Mouse (Mus musculus): ENCODE measurements at regions not wholly inside any gene's neighbourhood (a gene's known extent, or its start where the extent isn't known, plus 50 kb on each side); places are given as distances from the start of the nearest gene placed in this dataset.

GRCm38 (mm10) chr2:61193976-61194375 lies 231.0 kb upstream of the Rbms1 start:
- no peaks in the 10 kb centered on the region for H3K36me3 ChIP-seq (ENCODE audit: control insufficient read depth, insufficient read depth, low read length)
- ATAC-seq (ENCODE audit: low read depth) = no peak
- H3K27ac ChIP-seq (replicated peaks; ENCODE audit: low read depth, low read length) = no peak overlapping the region
- H3K4me1 ChIP-seq (ENCODE audit: control insufficient read depth, insufficient read depth, low read length) = no peaks in the 10 kb centered on the region; the same call in 1 of the 2 replicates
- no peaks in the 10 kb centered on the region for H3K27me3 ChIP-seq (replicated peaks; ENCODE audit: control insufficient read depth, insufficient read depth, low read length)
- WGBS = 36% methylated on average over 2 of the region's 2 CpGs
- H3K9me3 ChIP-seq (ENCODE audit: control insufficient read depth, low read length) = no peaks in the 10 kb centered on the region
- no peak overlapping the region for H3K4me2 ChIP-seq (ENCODE audit: low read depth, low read length)
- H3K4me3 ChIP-seq (ENCODE audit: low read depth, low read length) = no peak overlapping the region
- DNase-seq (ENCODE audit: low spot score) = no peak
- H3K9ac ChIP-seq (ENCODE audit: low read depth, low read length) = no peak overlapping the region

DNA sequence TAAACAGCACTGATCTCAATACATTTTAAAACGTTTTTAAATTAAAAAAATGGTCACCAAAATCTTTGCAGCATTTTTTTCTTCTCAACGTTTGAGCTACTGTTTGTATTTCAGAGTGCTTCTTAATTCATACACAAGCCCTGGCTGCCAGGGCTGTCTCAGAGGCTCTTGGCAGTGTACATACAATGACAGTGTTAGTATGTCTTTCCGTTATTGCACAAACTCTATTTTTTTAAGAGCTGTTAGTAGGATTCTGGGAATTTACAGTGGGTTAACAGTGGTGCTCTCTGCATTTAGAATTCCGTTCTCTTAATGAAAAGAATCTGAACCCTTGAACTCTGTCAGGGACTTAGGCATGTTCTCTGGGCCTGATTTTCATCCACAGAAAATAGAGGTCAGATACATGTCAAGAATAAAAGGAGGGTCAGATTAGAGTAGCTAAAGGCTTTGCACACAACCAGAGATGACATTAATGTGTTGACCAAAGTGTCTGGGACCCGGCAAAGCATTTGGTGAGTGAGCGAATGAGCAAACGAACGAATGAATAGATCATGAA lies 219.5 kb upstream of the Rbms1 start:
- H3K36me3 ChIP-seq (ENCODE audit: control insufficient read depth, insufficient read depth, low read length) = no peaks in the 10 kb centered on the region
- ATAC-seq (ENCODE audit: low read depth) (no peak), DNase-seq (ENCODE audit: low spot score) (no peak)
- H3K9ac ChIP-seq (ENCODE audit: low read depth, low read length) = no peak overlapping the region
- no peak overlapping the region for H3K4me3 ChIP-seq (ENCODE audit: low read depth, low read length)
- WGBS = 52% methylated on average over 8 of the region's 8 CpGs
- no peaks in the 10 kb centered on the region for H3K4me1 ChIP-seq (ENCODE audit: control insufficient read depth, insufficient read depth, low read length)
- no peak overlapping the region for H3K27ac ChIP-seq (replicated peaks; ENCODE audit: low read depth, low read length)
- H3K27me3 ChIP-seq (replicated peaks; ENCODE audit: control insufficient read depth, insufficient read depth, low read length) = no peaks in the 10 kb centered on the region
- no peaks in the 10 kb centered on the region for H3K9me3 ChIP-seq (ENCODE audit: control insufficient read depth, low read length)
- no peak overlapping the region for H3K4me2 ChIP-seq (ENCODE audit: low read depth, low read length)

- 67% methylated on average over 2 of the region's 2 CpGs for WGBS
- no peak overlapping the region for H3K4me2 ChIP-seq (ENCODE audit: low read depth, low read length)
- DNase-seq (ENCODE audit: low spot score) (no peak), ATAC-seq (ENCODE audit: low read depth) (no peak)
- no peaks in the 10 kb centered on the region for H3K36me3 ChIP-seq (ENCODE audit: control insufficient read depth, insufficient read depth, low read length)
- no peak overlapping the region for H3K9ac ChIP-seq (ENCODE audit: low read depth, low read length)
- no peaks in the 10 kb centered on the region for H3K27me3 ChIP-seq (replicated peaks; ENCODE audit: control insufficient read depth, insufficient read depth, low read length)
- no peak overlapping the region for H3K27ac ChIP-seq (replicated peaks; ENCODE audit: low read depth, low read length)
- H3K4me1 ChIP-seq (ENCODE audit: control insufficient read depth, insufficient read depth, low read length) = no peaks in the 10 kb centered on the region
- H3K9me3 ChIP-seq (ENCODE audit: control insufficient read depth, low read length) = no peaks in the 10 kb centered on the region
- H3K4me3 ChIP-seq (ENCODE audit: low read depth, low read length) = no peak overlapping the region
These were observed 214.8 kb upstream of the Rbms1 start for GRCm38 (mm10) chr2:61177801-61178200.

DNA sequence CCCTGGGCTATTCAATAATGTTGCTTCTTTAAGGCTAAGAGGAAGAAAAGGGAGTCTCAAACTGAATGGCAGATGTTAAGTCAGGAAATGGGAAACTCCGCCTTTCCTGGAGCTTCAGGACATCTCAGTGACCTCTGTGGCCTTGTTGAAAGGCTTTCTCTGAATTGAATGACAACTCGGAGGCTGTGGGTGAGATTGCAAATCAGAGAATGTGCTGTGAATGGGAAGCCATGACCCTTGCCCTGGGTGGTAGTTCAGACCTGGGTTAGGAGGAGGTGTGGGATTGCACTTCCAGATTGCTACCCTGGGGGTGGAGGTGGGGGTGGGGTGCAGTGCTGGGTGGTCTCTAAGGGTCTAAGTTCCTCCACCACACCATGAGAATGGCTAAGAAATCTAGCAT lies 213.8 kb upstream of the Rbms1 start:
- no peak overlapping the region for H3K4me3 ChIP-seq (ENCODE audit: low read depth, low read length)
- WGBS = 9% methylated on average over 2 of the region's 2 CpGs
- DNase-seq (ENCODE audit: low spot score) = no peak

DNA sequence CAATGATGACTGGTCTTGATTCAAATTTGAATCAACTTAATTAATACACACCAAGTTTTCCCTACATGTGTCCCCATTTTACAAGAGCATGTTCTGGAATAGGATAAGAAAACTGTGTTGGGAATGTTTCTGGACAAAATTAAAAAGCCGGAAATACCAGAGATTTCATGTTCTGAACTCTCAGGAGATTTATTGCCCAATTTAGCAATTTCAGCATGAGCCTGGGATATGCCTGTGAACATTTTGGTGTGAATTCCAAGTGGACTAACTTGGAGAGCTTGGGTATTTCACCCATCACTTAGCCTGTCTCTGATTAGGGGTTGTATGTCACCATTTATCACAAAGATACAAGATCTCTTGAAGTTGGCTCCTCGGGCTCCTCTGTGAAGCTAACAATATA lies 210.6 kb upstream of the Rbms1 start:
- Histone ChIP-seq H3K27ac (replicated peaks; ENCODE audit: low read depth, low read length) (no peak overlapping the region), H3K36me3 (ENCODE audit: control insufficient read depth, insufficient read depth, low read length) (no peaks in the 10 kb centered on the region), H3K27me3 (replicated peaks; ENCODE audit: control insufficient read depth, insufficient read depth, low read length) (no peaks in the 10 kb centered on the region), H3K4me3 (ENCODE audit: low read depth, low read length) (no peak overlapping the region), H3K9me3 (ENCODE audit: control insufficient read depth, low read length) (no peaks in the 10 kb centered on the region), H3K9ac (ENCODE audit: low read depth, low read length) (no peak overlapping the region), H3K4me2 (ENCODE audit: low read depth, low read length) (no peak overlapping the region), H3K4me1 (ENCODE audit: control insufficient read depth, insufficient read depth, low read length) (no peaks in the 10 kb centered on the region)
- ATAC-seq (ENCODE audit: low read depth) = no peak
- 42% methylated on average over 2 of the region's 2 CpGs for WGBS
- no peak for DNase-seq (ENCODE audit: low spot score)

More for the DNA sequence above, 213.8 kb upstream of the Rbms1 start:
- Histone ChIP-seq H3K27ac (replicated peaks; ENCODE audit: low read depth, low read length) (no peak overlapping the region), H3K36me3 (ENCODE audit: control insufficient read depth, insufficient read depth, low read length) (no peaks in the 10 kb centered on the region), H3K9me3 (ENCODE audit: control insufficient read depth, low read length) (no peaks in the 10 kb centered on the region), H3K9ac (ENCODE audit: low read depth, low read length) (no peak overlapping the region), H3K4me1 (ENCODE audit: control insufficient read depth, insufficient read depth, low read length) (no peaks in the 10 kb centered on the region), H3K27me3 (replicated peaks; ENCODE audit: control insufficient read depth, insufficient read depth, low read length) (no peaks in the 10 kb centered on the region), H3K4me2 (ENCODE audit: low read depth, low read length) (no peak overlapping the region)
- no peak for ATAC-seq (ENCODE audit: low read depth)

DNA sequence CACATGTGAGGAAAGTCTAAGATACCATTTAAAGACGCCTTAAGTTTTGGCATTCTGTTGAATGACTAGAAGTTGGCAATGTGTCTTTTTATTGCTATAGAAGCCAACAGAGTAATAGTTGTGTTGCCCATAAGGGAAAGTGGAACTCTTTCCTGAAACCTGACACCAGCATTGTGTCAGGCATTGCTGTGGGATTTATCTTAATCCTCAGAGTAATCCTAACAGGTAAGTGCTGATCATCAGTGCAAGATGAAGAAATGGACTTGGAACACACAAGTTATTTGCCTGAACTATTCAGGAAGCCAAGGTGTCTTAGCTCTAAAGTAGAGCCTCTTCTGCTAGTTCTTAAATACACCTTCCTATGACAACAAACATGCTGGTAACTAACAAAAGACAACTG lies 198.3 kb upstream of the Rbms1 start:
- 86% methylated on average over 1 of the region's 1 CpGs for WGBS

GRCm38 (mm10) chr2:61159761-61160160 lies 196.8 kb upstream of the Rbms1 start:
- Histone ChIP-seq H3K4me2 (ENCODE audit: low read depth, low read length) (no peak overlapping the region), H3K9ac (ENCODE audit: low read depth, low read length) (no peak overlapping the region), H3K4me3 (ENCODE audit: low read depth, low read length) (no peak overlapping the region), H3K9me3 (ENCODE audit: control insufficient read depth, low read length) (no peaks in the 10 kb centered on the region), H3K27me3 (replicated peaks; ENCODE audit: control insufficient read depth, insufficient read depth, low read length) (no peaks in the 10 kb centered on the region), H3K36me3 (ENCODE audit: control insufficient read depth, insufficient read depth, low read length) (no peaks in the 10 kb centered on the region), H3K4me1 (ENCODE audit: control insufficient read depth, insufficient read depth, low read length) (peaks cover 5% of the 10 kb centered on the region; the same call in 1 of the 2 replicates), H3K27ac (replicated peaks; ENCODE audit: low read depth, low read length) (no peak overlapping the region)
- ATAC-seq (ENCODE audit: low read depth) (no peak), DNase-seq (ENCODE audit: low spot score) (no peak)
- 84% methylated on average over 3 of the region's 3 CpGs for WGBS

More for the DNA sequence above, 198.3 kb upstream of the Rbms1 start:
- Histone ChIP-seq H3K9me3 (ENCODE audit: control insufficient read depth, low read length) (no peaks in the 10 kb centered on the region), H3K4me2 (ENCODE audit: low read depth, low read length) (no peak overlapping the region), H3K4me3 (ENCODE audit: low read depth, low read length) (no peak overlapping the region), H3K27me3 (replicated peaks; ENCODE audit: control insufficient read depth, insufficient read depth, low read length) (no peaks in the 10 kb centered on the region), H3K9ac (ENCODE audit: low read depth, low read length) (no peak overlapping the region), H3K27ac (replicated peaks; ENCODE audit: low read depth, low read length) (no peak overlapping the region), H3K4me1 (ENCODE audit: control insufficient read depth, insufficient read depth, low read length) (peaks cover 5% of the 10 kb centered on the region; the same call in 1 of the 2 replicates), H3K36me3 (ENCODE audit: control insufficient read depth, insufficient read depth, low read length) (no peaks in the 10 kb centered on the region)
- ATAC-seq (ENCODE audit: low read depth) (no peak), DNase-seq (ENCODE audit: low spot score) (peak; percentile 14)

- H3K4me3 ChIP-seq (ENCODE audit: low read depth, low read length) = no peak overlapping the region
These were observed 176.1 kb upstream of the Rbms1 start for GRCm38 (mm10) chr2:61138998-61139631.

DNA sequence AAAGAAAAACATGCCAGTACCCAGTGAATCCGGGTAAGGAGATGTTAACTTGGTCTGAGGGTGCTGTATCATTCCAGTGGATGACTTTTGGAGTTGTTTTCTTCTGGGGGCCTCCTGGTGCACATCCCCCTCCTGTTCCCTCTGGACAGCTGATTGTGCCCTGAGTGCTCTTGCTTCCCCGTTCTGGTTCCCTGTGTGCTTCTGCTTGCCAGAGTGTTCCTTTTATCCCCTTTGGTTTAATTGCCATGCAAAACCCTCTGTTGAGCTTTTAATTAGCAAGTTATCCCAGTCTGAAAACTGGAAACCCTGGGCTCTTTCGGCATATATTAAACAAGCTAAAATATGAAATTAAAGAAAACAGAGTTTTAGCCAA lies 175.6 kb upstream of the Rbms1 start:
- peak overlapping the region; percentile 74 for H3K27ac ChIP-seq (replicated peaks; ENCODE audit: low read depth, low read length)
- H3K4me3 ChIP-seq (ENCODE audit: low read depth, low read length) = no peak overlapping the region
- H3K4me2 ChIP-seq (ENCODE audit: low read depth, low read length) = peak overlapping the region; percentile 47
- no peak for DNase-seq (ENCODE audit: low spot score)
- ATAC-seq (ENCODE audit: low read depth) = peak; percentile 48; the same call in 1 of the 2 replicates
- H3K27me3 ChIP-seq (replicated peaks; ENCODE audit: control insufficient read depth, insufficient read depth, low read length) = no peaks in the 10 kb centered on the region
- peaks cover 16% of the 10 kb centered on the region for H3K4me1 ChIP-seq (ENCODE audit: control insufficient read depth, insufficient read depth, low read length)
- no peak overlapping the region for H3K9ac ChIP-seq (ENCODE audit: low read depth, low read length)
- no peaks in the 10 kb centered on the region for H3K9me3 ChIP-seq (ENCODE audit: control insufficient read depth, low read length)
- WGBS = 24% methylated on average over 3 of the region's 3 CpGs
- no peaks in the 10 kb centered on the region for H3K36me3 ChIP-seq (ENCODE audit: control insufficient read depth, insufficient read depth, low read length)

More at GRCm38 (mm10) chr2:61138998-61139631, 176.1 kb upstream of the Rbms1 start:
- Histone ChIP-seq H3K27ac (replicated peaks; ENCODE audit: low read depth, low read length) (peak overlapping the region; percentile 74), H3K9ac (ENCODE audit: low read depth, low read length) (peak overlapping the region; percentile 35; the same call in 1 of the 2 replicates), H3K4me1 (ENCODE audit: control insufficient read depth, insufficient read depth, low read length) (peaks cover 16% of the 10 kb centered on the region), H3K27me3 (replicated peaks; ENCODE audit: control insufficient read depth, insufficient read depth, low read length) (no peaks in the 10 kb centered on the region), H3K4me2 (ENCODE audit: low read depth, low read length) (peak overlapping the region; percentile 47), H3K36me3 (ENCODE audit: control insufficient read depth, insufficient read depth, low read length) (no peaks in the 10 kb centered on the region), H3K9me3 (ENCODE audit: control insufficient read depth, low read length) (no peaks in the 10 kb centered on the region)
- ATAC-seq (ENCODE audit: low read depth) (peak; percentile 89), DNase-seq (ENCODE audit: low spot score) (peak; percentile 91)
- 24% methylated on average over 19 of the region's 19 CpGs for WGBS

Measured in embryonic facial prominence, embryonic 14.5 days (tissue).